Mouse (Mus musculus) liver, embryonic 12.5 days (tissue): ENCODE measurements around the gene 6430548M08Rik. TPM values are rescaled to one million over a fixed set of nuclear protein-coding genes. Genes with fewer than 3 reads are reported as not detected.
A peak's percentile ranks its signal among the peaks of the same experiment; 100 is the strongest.

ENCODE experiments used
- ATAC-seq: fragments of 200-750 bp; cut with Nextera tagmentation; 2 replicates; pipeline ENCODE4 v1.8.0; 2017; ENCODE audit warnings: moderate number of reproducible peaks, mild to moderate bottlenecking, moderate library complexity
- H3K27ac ChIP-seq: fragments of 300-500 bp; sonication (generic); 2 replicates; pipeline ENCODE4 v1.5.1; 2016; ENCODE audit warnings: mild to moderate bottlenecking
- H3K27me3 ChIP-seq: fragments of 300-500 bp; sonication (generic); replicated peaks from 2 replicates; pipeline ENCODE4 v1.6.1; 2016; ENCODE audit warnings: mild to moderate bottlenecking, moderate library complexity
- H3K36me3 ChIP-seq: fragments of 300-500 bp; sonication (generic); 2 replicates; pipeline ENCODE4 v1.6.1; 2016; ENCODE audit warnings: mild to moderate bottlenecking, moderate library complexity
- H3K4me1 ChIP-seq: fragments of 300-500 bp; sonication (generic); 2 replicates; pipeline ENCODE4 v1.6.1; 2016
- H3K4me2 ChIP-seq: fragments of 300-500 bp; sonication (generic); 2 replicates; pipeline ENCODE4 v1.6.1; 2016; ENCODE audit warnings: mild to moderate bottlenecking, moderate library complexity
- H3K4me3 ChIP-seq: fragments of 300-500 bp; sonication (generic); 2 replicates; pipeline ENCODE4 v1.5.1; 2016; ENCODE audit warnings: mild to moderate bottlenecking, moderate library complexity
- H3K9ac ChIP-seq: fragments of 300-500 bp; sonication (generic); 2 replicates; pipeline ENCODE4 v1.6.1; 2016; ENCODE audit warnings: mild to moderate bottlenecking, moderate library complexity
- H3K9me3 ChIP-seq: fragments of 300-500 bp; sonication (generic); replicated peaks from 2 replicates; pipeline ENCODE4 v1.6.1; 2016; ENCODE audit warnings: mild to moderate bottlenecking, moderate library complexity
- WGBS: fragments of 180-500 bp; shearing (Covaris S2); methylation state at CpG from one replicate; pipeline ENCODE4 v1.1.7; 2016; ENCODE audit not compliant: insufficient replicate concordance; 5-methylcytosine and 5-hydroxymethylcytosine counted together
- polyA plus RNA-seq: library from polyadenylated mRNA; unstranded; fragments of >200 nt; fragmentation: Nextera tagmentation; extraction: Ambion mirVana; gene quantifications from 2 replicates; pipeline ENCODE4 v1.2.1, GENCODE M21; 2016

The 6430548M08Rik gene
- polyA plus RNA-seq, 1 experiment from 2014 or later = 1.8 TPM

GRCm38 (mm10) chr8:120174606-120175005 lies 60.7 kb downstream of the 6430548M08Rik start:
- H3K9ac ChIP-seq = no peak overlapping the region
- no peak for ATAC-seq
- no peaks in the 10 kb centered on the region for H3K9me3 ChIP-seq
- H3K4me1 ChIP-seq = peaks cover 15% of the 10 kb centered on the region
- H3K36me3 ChIP-seq = no peaks in the 10 kb centered on the region
- H3K4me2 ChIP-seq = no peak overlapping the region
- H3K4me3 ChIP-seq = no peak overlapping the region
- 49% methylated on average over 18 of the region's 18 CpGs for WGBS
- no peak overlapping the region for H3K27ac ChIP-seq
- H3K27me3 ChIP-seq = peaks cover 72% of the 10 kb centered on the region

- peaks cover 15% of the 10 kb centered on the region for H3K4me1 ChIP-seq
- no peaks in the 10 kb centered on the region for H3K36me3 ChIP-seq
- H3K27me3 ChIP-seq = peaks cover 63% of the 10 kb centered on the region
- H3K4me2 ChIP-seq = no peak overlapping the region
- 22% methylated on average over 4 of the region's 4 CpGs for WGBS
- no peak overlapping the region for H3K4me3 ChIP-seq
- no peak for ATAC-seq
- H3K9me3 ChIP-seq = no peaks in the 10 kb centered on the region
- H3K9ac ChIP-seq = no peak overlapping the region
- H3K27ac ChIP-seq = no peak overlapping the region
Observed at GRCm38 (mm10) chr8:120176605-120177004, 62.7 kb downstream of the 6430548M08Rik start.

- Histone ChIP-seq H3K9ac (no peak within 1 kb of the TSS), H3K4me1 (peaks cover 15% of the 10 kb centered on the region), H3K9me3 (no peaks in the 10 kb centered on the region), H3K4me3 (no peak within 1 kb of the TSS), H3K27me3 (peaks cover 57% of the 10 kb centered on the region), H3K27ac (no peak within 1 kb of the TSS), H3K4me2 (peak within 1 kb of the TSS; percentile 27), H3K36me3 (no peaks in the 10 kb centered on the region)
- WGBS = 2% methylated on average over 23 of the region's 26 CpGs
- peak; percentile 31; the same call in 1 of the 2 replicates for ATAC-seq
Observed at GRCm38 (mm10) chr8:120177318-120178123, 63.6 kb downstream of the 6430548M08Rik start, which contains the start of gene Fam92b. TSS of gene Fam92b (minus strand) at chr8:120177466.

- WGBS = 14% methylated on average over 10 of the region's 10 CpGs
- no peak overlapping the region for H3K4me3 ChIP-seq
- H3K9me3 ChIP-seq = no peaks in the 10 kb centered on the region
- peak overlapping the region; percentile 27; the same call in 1 of the 2 replicates for H3K4me2 ChIP-seq
- H3K36me3 ChIP-seq = no peaks in the 10 kb centered on the region
- H3K9ac ChIP-seq = no peak overlapping the region
- H3K4me1 ChIP-seq = peaks cover 15% of the 10 kb centered on the region
- H3K27me3 ChIP-seq = peaks cover 55% of the 10 kb centered on the region
- no peak for ATAC-seq
- H3K27ac ChIP-seq = no peak overlapping the region
Observed at GRCm38 (mm10) chr8:120178124-120178514, 64.2 kb downstream of the 6430548M08Rik start.

- Histone ChIP-seq H3K27me3 (peaks cover 57% of the 10 kb centered on the region), H3K27ac (no peak overlapping the region), H3K4me2 (peak overlapping the region; percentile 55), H3K4me1 (peaks cover 15% of the 10 kb centered on the region), H3K4me3 (0 out of 2 replicates have a peak overlapping the region, but pooled peaks have one; percentile 27), H3K9ac (no peak overlapping the region), H3K9me3 (no peaks in the 10 kb centered on the region), H3K36me3 (no peaks in the 10 kb centered on the region)
- under 1% methylated on average over 10 of the region's 10 CpGs for WGBS
- ATAC-seq = peak; percentile 55
Observed at GRCm38 (mm10) chr8:120179027-120179431, 65.1 kb downstream of the 6430548M08Rik start.

- Histone ChIP-seq H3K27ac (no peak overlapping the region), H3K4me2 (no peak overlapping the region), H3K27me3 (peaks cover 57% of the 10 kb centered on the region), H3K36me3 (no peaks in the 10 kb centered on the region), H3K9ac (no peak overlapping the region), H3K4me3 (no peak overlapping the region), H3K4me1 (peaks cover 28% of the 10 kb centered on the region), H3K9me3 (no peaks in the 10 kb centered on the region)
- WGBS = 52% methylated on average over 7 of the region's 7 CpGs
- no peak for ATAC-seq
Observed at GRCm38 (mm10) chr8:120180445-120180970, 66.6 kb downstream of the 6430548M08Rik start.

GRCm38 (mm10) chr8:120181274-120181673 lies 67.3 kb downstream of the 6430548M08Rik start:
- ATAC-seq = no peak
- no peak overlapping the region for H3K4me3 ChIP-seq
- peaks cover 52% of the 10 kb centered on the region for H3K27me3 ChIP-seq
- 57% methylated on average over 5 of the region's 5 CpGs for WGBS
- no peaks in the 10 kb centered on the region for H3K36me3 ChIP-seq
- H3K27ac ChIP-seq = no peak overlapping the region
- H3K4me1 ChIP-seq = peaks cover 30% of the 10 kb centered on the region
- H3K9me3 ChIP-seq = no peaks in the 10 kb centered on the region
- H3K4me2 ChIP-seq = no peak overlapping the region
- H3K9ac ChIP-seq = no peak overlapping the region

- H3K9ac ChIP-seq = no peak overlapping the region
- no peak overlapping the region for H3K4me2 ChIP-seq
- no peaks in the 10 kb centered on the region for H3K9me3 ChIP-seq
- H3K36me3 ChIP-seq = no peaks in the 10 kb centered on the region
- H3K27me3 ChIP-seq = peaks cover 45% of the 10 kb centered on the region
- 45% methylated on average over 4 of the region's 4 CpGs for WGBS
- H3K4me3 ChIP-seq = no peak overlapping the region
- H3K27ac ChIP-seq = no peak overlapping the region
- peaks cover 33% of the 10 kb centered on the region for H3K4me1 ChIP-seq
- ATAC-seq = no peak
Observed at GRCm38 (mm10) chr8:120181861-120182414, 68.0 kb downstream of the 6430548M08Rik start.

- no peak overlapping the region for H3K27ac ChIP-seq
- ATAC-seq = no peak
- peaks cover 30% of the 10 kb centered on the region for H3K27me3 ChIP-seq
- no peak overlapping the region for H3K9ac ChIP-seq
- no peak overlapping the region for H3K4me2 ChIP-seq
- H3K9me3 ChIP-seq = no peaks in the 10 kb centered on the region
- peaks cover 19% of the 10 kb centered on the region; the same call in 1 of the 2 replicates for H3K4me1 ChIP-seq
- H3K36me3 ChIP-seq = no peaks in the 10 kb centered on the region
- no peak overlapping the region for H3K4me3 ChIP-seq
- WGBS = 36% methylated on average over 9 of the region's 9 CpGs
Observed at GRCm38 (mm10) chr8:120184366-120184765, 70.4 kb downstream of the 6430548M08Rik start.

- Histone ChIP-seq H3K9ac (no peak overlapping the region), H3K9me3 (no peaks in the 10 kb centered on the region), H3K36me3 (no peaks in the 10 kb centered on the region), H3K27me3 (peaks cover 27% of the 10 kb centered on the region), H3K4me1 (peaks cover 18% of the 10 kb centered on the region; the same call in 1 of the 2 replicates), H3K4me2 (no peak overlapping the region), H3K27ac (no peak overlapping the region), H3K4me3 (no peak overlapping the region)
- 49% methylated on average over 17 of the region's 17 CpGs for WGBS
- ATAC-seq = no peak
Observed at GRCm38 (mm10) chr8:120184850-120185792, 71.2 kb downstream of the 6430548M08Rik start.

GRCm38 (mm10) chr8:120186454-120186853 lies 72.5 kb downstream of the 6430548M08Rik start:
- Histone ChIP-seq H3K36me3 (no peaks in the 10 kb centered on the region), H3K9me3 (no peaks in the 10 kb centered on the region), H3K9ac (no peak overlapping the region), H3K4me1 (peaks cover 18% of the 10 kb centered on the region; the same call in 1 of the 2 replicates), H3K4me2 (no peak overlapping the region), H3K27ac (no peak overlapping the region), H3K4me3 (no peak overlapping the region), H3K27me3 (peaks cover 27% of the 10 kb centered on the region)
- WGBS = 47% methylated on average over 8 of the region's 8 CpGs
- ATAC-seq = no peak
